Mouse (Mus musculus): ENCODE data around the gene Yap1. TPM values are rescaled to one million over a fixed set of nuclear protein-coding genes. Genes with fewer than 3 reads are reported as not detected.

The Yap1 gene
- polyA plus RNA-seq, 1 experiment from 2014 or later, result 5.4 TPM

- Histone ChIP-seq H3K9ac (ENCODE audit: low read depth, low read length) (peak overlapping the region; percentile 73), H3K36me3 (ENCODE audit: control insufficient read depth, insufficient read depth, low read length) (no peaks in the 10 kb centered on the region), H3K27me3 (ENCODE audit: control insufficient read depth, insufficient read depth, low read depth, low read length) (no peaks in the 10 kb centered on the region), H3K27ac (ENCODE audit: low read length) (peak overlapping the region; percentile 76), H3K9me3 (replicated peaks; ENCODE audit: control insufficient read depth, low read length, poor library complexity, severe bottlenecking) (no peaks in the 10 kb centered on the region), H3K4me2 (ENCODE audit: low read length) (peak overlapping the region; percentile 95), H3K4me1 (ENCODE audit: control insufficient read depth, insufficient read depth, low read length) (peaks cover 10% of the 10 kb centered on the region), H3K4me3 (ENCODE audit: low read depth, low read length) (peak overlapping the region; percentile 72)
- WGBS, result under 1% methylated on average over 81 of the region's 82 CpGs
- ATAC-seq, result peak; percentile 74
Observed at GRCm38 (mm10) chr9:8003301-8004271, 810 bp downstream of the Yap1 start.

GRCm38 (mm10) chr9:8002806-8003205 lies 1.6 kb downstream of the Yap1 start:
- peaks cover 10% of the 10 kb centered on the region for H3K4me1 ChIP-seq (ENCODE audit: control insufficient read depth, insufficient read depth, low read length)
- ATAC-seq, result no peak
- peak overlapping the region; percentile 95 for H3K4me2 ChIP-seq (ENCODE audit: low read length)
- H3K27ac ChIP-seq (ENCODE audit: low read length), result no peak overlapping the region
- H3K36me3 ChIP-seq (ENCODE audit: control insufficient read depth, insufficient read depth, low read length), result no peaks in the 10 kb centered on the region
- no peaks in the 10 kb centered on the region for H3K9me3 ChIP-seq (replicated peaks; ENCODE audit: control insufficient read depth, low read length, poor library complexity, severe bottlenecking)
- WGBS, result 2% methylated on average over 12 of the region's 12 CpGs
- peak overlapping the region; percentile 72 for H3K4me3 ChIP-seq (ENCODE audit: low read depth, low read length)
- peak overlapping the region; percentile 23; the same call in 1 of the 2 replicates for H3K9ac ChIP-seq (ENCODE audit: low read depth, low read length)
- no peaks in the 10 kb centered on the region for H3K27me3 ChIP-seq (ENCODE audit: control insufficient read depth, insufficient read depth, low read depth, low read length)

- Histone ChIP-seq H3K9me3 (replicated peaks; ENCODE audit: control insufficient read depth, low read length, poor library complexity, severe bottlenecking) (no peaks in the 10 kb centered on the region), H3K9ac (ENCODE audit: low read depth, low read length) (no peak overlapping the region), H3K36me3 (ENCODE audit: control insufficient read depth, insufficient read depth, low read length) (no peaks in the 10 kb centered on the region), H3K4me2 (ENCODE audit: low read length) (no peak overlapping the region; the same call in 1 of the 2 replicates), H3K4me3 (ENCODE audit: low read depth, low read length) (no peak overlapping the region), H3K27ac (ENCODE audit: low read length) (no peak overlapping the region), H3K4me1 (ENCODE audit: control insufficient read depth, insufficient read depth, low read length) (peaks cover 10% of the 10 kb centered on the region), H3K27me3 (ENCODE audit: control insufficient read depth, insufficient read depth, low read depth, low read length) (no peaks in the 10 kb centered on the region)
- 38% methylated on average over 7 of the region's 7 CpGs for WGBS
- no peak for ATAC-seq
Observed at GRCm38 (mm10) chr9:8001352-8001751, 3.0 kb downstream of the Yap1 start.

GRCm38 (mm10) chr9:7994275-7994674 lies 10.1 kb downstream of the Yap1 start:
- Histone ChIP-seq H3K27ac (ENCODE audit: low read length) (no peak overlapping the region), H3K4me1 (ENCODE audit: control insufficient read depth, insufficient read depth, low read length) (no peaks in the 10 kb centered on the region), H3K9me3 (replicated peaks; ENCODE audit: control insufficient read depth, low read length, poor library complexity, severe bottlenecking) (no peaks in the 10 kb centered on the region), H3K4me3 (ENCODE audit: low read depth, low read length) (no peak overlapping the region), H3K36me3 (ENCODE audit: control insufficient read depth, insufficient read depth, low read length) (no peaks in the 10 kb centered on the region), H3K4me2 (ENCODE audit: low read length) (no peak overlapping the region), H3K9ac (ENCODE audit: low read depth, low read length) (no peak overlapping the region), H3K27me3 (ENCODE audit: control insufficient read depth, insufficient read depth, low read depth, low read length) (no peaks in the 10 kb centered on the region)
- WGBS, result 47% methylated on average over 5 of the region's 5 CpGs
- no peak for ATAC-seq

GRCm38 (mm10) chr9:7992651-7993050 lies 11.7 kb downstream of the Yap1 start:
- no peaks in the 10 kb centered on the region for H3K9me3 ChIP-seq (replicated peaks; ENCODE audit: control insufficient read depth, low read length, poor library complexity, severe bottlenecking)
- no peak overlapping the region for H3K4me2 ChIP-seq (ENCODE audit: low read length)
- 84% methylated on average over 3 of the region's 3 CpGs for WGBS
- H3K9ac ChIP-seq (ENCODE audit: low read depth, low read length), result no peak overlapping the region
- no peak for ATAC-seq
- no peaks in the 10 kb centered on the region for H3K4me1 ChIP-seq (ENCODE audit: control insufficient read depth, insufficient read depth, low read length)
- H3K4me3 ChIP-seq (ENCODE audit: low read depth, low read length), result no peak overlapping the region
- H3K36me3 ChIP-seq (ENCODE audit: control insufficient read depth, insufficient read depth, low read length), result no peaks in the 10 kb centered on the region
- H3K27me3 ChIP-seq (ENCODE audit: control insufficient read depth, insufficient read depth, low read depth, low read length), result no peaks in the 10 kb centered on the region
- H3K27ac ChIP-seq (ENCODE audit: low read length), result no peak overlapping the region

- no peak overlapping the region for H3K27ac ChIP-seq (ENCODE audit: low read length)
Observed at GRCm38 (mm10) chr9:7990897-7991296, 13.5 kb downstream of the Yap1 start.

GRCm38 (mm10) chr9:7987119-7987518 lies 17.3 kb downstream of the Yap1 start:
- Histone ChIP-seq H3K9ac (ENCODE audit: low read depth, low read length) (no peak overlapping the region), H3K36me3 (ENCODE audit: control insufficient read depth, insufficient read depth, low read length) (no peaks in the 10 kb centered on the region), H3K27me3 (ENCODE audit: control insufficient read depth, insufficient read depth, low read depth, low read length) (no peaks in the 10 kb centered on the region), H3K4me2 (ENCODE audit: low read length) (no peak overlapping the region), H3K27ac (ENCODE audit: low read length) (no peak overlapping the region), H3K4me3 (ENCODE audit: low read depth, low read length) (no peak overlapping the region), H3K9me3 (replicated peaks; ENCODE audit: control insufficient read depth, low read length, poor library complexity, severe bottlenecking) (no peaks in the 10 kb centered on the region), H3K4me1 (ENCODE audit: control insufficient read depth, insufficient read depth, low read length) (no peaks in the 10 kb centered on the region)
- no peak for ATAC-seq
- WGBS, result 88% methylated on average over 5 of the region's 5 CpGs

More at GRCm38 (mm10) chr9:7990897-7991296, 13.5 kb downstream of the Yap1 start:
- no peak for ATAC-seq
- 88% methylated on average over 4 of the region's 4 CpGs for WGBS
- H3K27me3 ChIP-seq (ENCODE audit: control insufficient read depth, insufficient read depth, low read depth, low read length), result no peaks in the 10 kb centered on the region
- H3K9ac ChIP-seq (ENCODE audit: low read depth, low read length), result no peak overlapping the region
- no peak overlapping the region for H3K4me2 ChIP-seq (ENCODE audit: low read length)
- H3K4me3 ChIP-seq (ENCODE audit: low read depth, low read length), result no peak overlapping the region
- H3K36me3 ChIP-seq (ENCODE audit: control insufficient read depth, insufficient read depth, low read length), result no peaks in the 10 kb centered on the region
- no peaks in the 10 kb centered on the region for H3K9me3 ChIP-seq (replicated peaks; ENCODE audit: control insufficient read depth, low read length, poor library complexity, severe bottlenecking)
- H3K4me1 ChIP-seq (ENCODE audit: control insufficient read depth, insufficient read depth, low read length), result no peaks in the 10 kb centered on the region

GRCm38 (mm10) chr9:7984287-7984686 lies 20.1 kb downstream of the Yap1 start:
- Histone ChIP-seq H3K27ac (ENCODE audit: low read length) (no peak overlapping the region), H3K4me2 (ENCODE audit: low read length) (no peak overlapping the region), H3K36me3 (ENCODE audit: control insufficient read depth, insufficient read depth, low read length) (no peaks in the 10 kb centered on the region), H3K9ac (ENCODE audit: low read depth, low read length) (no peak overlapping the region), H3K27me3 (ENCODE audit: control insufficient read depth, insufficient read depth, low read depth, low read length) (no peaks in the 10 kb centered on the region), H3K4me3 (ENCODE audit: low read depth, low read length) (no peak overlapping the region), H3K4me1 (ENCODE audit: control insufficient read depth, insufficient read depth, low read length) (no peaks in the 10 kb centered on the region), H3K9me3 (replicated peaks; ENCODE audit: control insufficient read depth, low read length, poor library complexity, severe bottlenecking) (no peaks in the 10 kb centered on the region)
- no peak for ATAC-seq
- 67% methylated on average over 4 of the region's 4 CpGs for WGBS

- no peaks in the 10 kb centered on the region for H3K27me3 ChIP-seq (ENCODE audit: control insufficient read depth, insufficient read depth, low read depth, low read length)
- H3K27ac ChIP-seq (ENCODE audit: low read length), result no peak overlapping the region
- H3K9ac ChIP-seq (ENCODE audit: low read depth, low read length), result no peak overlapping the region
- H3K4me3 ChIP-seq (ENCODE audit: low read depth, low read length), result no peak overlapping the region
- no peaks in the 10 kb centered on the region for H3K36me3 ChIP-seq (ENCODE audit: control insufficient read depth, insufficient read depth, low read length)
- no peaks in the 10 kb centered on the region for H3K4me1 ChIP-seq (ENCODE audit: control insufficient read depth, insufficient read depth, low read length)
- no peak overlapping the region for H3K4me2 ChIP-seq (ENCODE audit: low read length)
- no peaks in the 10 kb centered on the region for H3K9me3 ChIP-seq (replicated peaks; ENCODE audit: control insufficient read depth, low read length, poor library complexity, severe bottlenecking)
- no peak for ATAC-seq
- 9% methylated on average over 2 of the region's 2 CpGs for WGBS
Observed at GRCm38 (mm10) chr9:7983665-7984064, 20.7 kb downstream of the Yap1 start.
